Mouse (Mus musculus): Measurements from ENCODE around the gene Gm20388. TPM values are rescaled to one million over a fixed set of nuclear protein-coding genes. Genes with fewer than 3 reads are reported as not detected.

Gm20388 gene
- polyA plus RNA-seq, 1 experiment from 2014 or later, result 12.4 TPM

- ATAC-seq, result no peak
- Histone ChIP-seq H3K4me2 (ENCODE audit: low read length) (no peak overlapping the region), H3K9me3 (ENCODE audit: control insufficient read depth, low read length) (no peaks in the 10 kb centered on the region), H3K9ac (ENCODE audit: low read depth, low read length) (no peak overlapping the region), H3K4me1 (ENCODE audit: control insufficient read depth, insufficient read depth, low read depth, low read length) (peaks cover 9% of the 10 kb centered on the region), H3K4me3 (ENCODE audit: low read length) (no peak overlapping the region), H3K27me3 (replicated peaks; ENCODE audit: control insufficient read depth, insufficient read depth, low read length) (no peaks in the 10 kb centered on the region), H3K27ac (ENCODE audit: low read depth, low read length) (no peak overlapping the region), H3K36me3 (ENCODE audit: control insufficient read depth, insufficient read depth, low read length) (no peaks in the 10 kb centered on the region)
- WGBS, result 79% methylated on average over 2 of the region's 2 CpGs
Observed at GRCm38 (mm10) chr8:122945775-122946174, 3035.1 kb downstream of the Gm20388 start.

- H3K9ac ChIP-seq (ENCODE audit: low read depth, low read length), result no peak overlapping the region
- peaks cover 2% of the 10 kb centered on the region for H3K4me1 ChIP-seq (ENCODE audit: control insufficient read depth, insufficient read depth, low read depth, low read length)
- H3K4me2 ChIP-seq (ENCODE audit: low read length), result no peak overlapping the region
- H3K27ac ChIP-seq (ENCODE audit: low read depth, low read length), result no peak overlapping the region
- WGBS, result 81% methylated on average over 5 of the region's 5 CpGs
- H3K9me3 ChIP-seq (ENCODE audit: control insufficient read depth, low read length), result no peaks in the 10 kb centered on the region
- H3K4me3 ChIP-seq (ENCODE audit: low read length), result no peak overlapping the region
- H3K36me3 ChIP-seq (ENCODE audit: control insufficient read depth, insufficient read depth, low read length), result no peaks in the 10 kb centered on the region
- H3K27me3 ChIP-seq (replicated peaks; ENCODE audit: control insufficient read depth, insufficient read depth, low read length), result no peaks in the 10 kb centered on the region
- ATAC-seq, result no peak
Observed at GRCm38 (mm10) chr8:122949701-122950100, 3039.1 kb downstream of the Gm20388 start.

GRCm38 (mm10) chr8:122951456-122951855, 3040.8 kb downstream of the Gm20388 start:
- WGBS, result 88% methylated on average over 5 of the region's 5 CpGs
- no peak for ATAC-seq
- H3K27ac ChIP-seq (ENCODE audit: low read depth, low read length), result no peak overlapping the region
- no peak overlapping the region for H3K4me3 ChIP-seq (ENCODE audit: low read length)
- H3K9me3 ChIP-seq (ENCODE audit: control insufficient read depth, low read length), result no peaks in the 10 kb centered on the region
- H3K36me3 ChIP-seq (ENCODE audit: control insufficient read depth, insufficient read depth, low read length), result no peaks in the 10 kb centered on the region
- peaks cover 2% of the 10 kb centered on the region for H3K4me1 ChIP-seq (ENCODE audit: control insufficient read depth, insufficient read depth, low read depth, low read length)
- no peak overlapping the region for H3K9ac ChIP-seq (ENCODE audit: low read depth, low read length)
- no peaks in the 10 kb centered on the region for H3K27me3 ChIP-seq (replicated peaks; ENCODE audit: control insufficient read depth, insufficient read depth, low read length)
- no peak overlapping the region for H3K4me2 ChIP-seq (ENCODE audit: low read length)

- WGBS, result 90% methylated on average over 6 of the region's 6 CpGs
- Histone ChIP-seq H3K27me3 (replicated peaks; ENCODE audit: control insufficient read depth, insufficient read depth, low read length) (no peaks in the 10 kb centered on the region), H3K9ac (ENCODE audit: low read depth, low read length) (no peak overlapping the region), H3K4me2 (ENCODE audit: low read length) (no peak overlapping the region), H3K4me1 (ENCODE audit: control insufficient read depth, insufficient read depth, low read depth, low read length) (peaks cover 2% of the 10 kb centered on the region), H3K9me3 (ENCODE audit: control insufficient read depth, low read length) (no peaks in the 10 kb centered on the region), H3K4me3 (ENCODE audit: low read length) (no peak overlapping the region), H3K36me3 (ENCODE audit: control insufficient read depth, insufficient read depth, low read length) (no peaks in the 10 kb centered on the region), H3K27ac (ENCODE audit: low read depth, low read length) (no peak overlapping the region)
- ATAC-seq, result no peak
Observed at GRCm38 (mm10) chr8:122953028-122953427, 3042.4 kb downstream of the Gm20388 start.

GRCm38 (mm10) chr8:122954090-122954799, 3043.6 kb downstream of the Gm20388 start:
- H3K4me3 ChIP-seq (ENCODE audit: low read length), result no peak overlapping the region
- no peaks in the 10 kb centered on the region for H3K9me3 ChIP-seq (ENCODE audit: control insufficient read depth, low read length)
- H3K36me3 ChIP-seq (ENCODE audit: control insufficient read depth, insufficient read depth, low read length), result no peaks in the 10 kb centered on the region
- peaks cover 2% of the 10 kb centered on the region for H3K4me1 ChIP-seq (ENCODE audit: control insufficient read depth, insufficient read depth, low read depth, low read length)
- H3K4me2 ChIP-seq (ENCODE audit: low read length), result no peak overlapping the region
- no peak overlapping the region for H3K9ac ChIP-seq (ENCODE audit: low read depth, low read length)
- whole genome bisulfite sequencing, result 83% methylated on average over 3 of the region's 3 CpGs
- ATAC-seq, result no peak
- no peak overlapping the region for H3K27ac ChIP-seq (ENCODE audit: low read depth, low read length)
- no peaks in the 10 kb centered on the region for H3K27me3 ChIP-seq (replicated peaks; ENCODE audit: control insufficient read depth, insufficient read depth, low read length)

GRCm38 (mm10) chr8:122955195-122955594, 3044.6 kb downstream of the Gm20388 start:
- Histone ChIP-seq H3K36me3 (ENCODE audit: control insufficient read depth, insufficient read depth, low read length) (no peaks in the 10 kb centered on the region), H3K4me1 (ENCODE audit: control insufficient read depth, insufficient read depth, low read depth, low read length) (no peaks in the 10 kb centered on the region), H3K4me2 (ENCODE audit: low read length) (no peak overlapping the region), H3K9ac (ENCODE audit: low read depth, low read length) (no peak overlapping the region), H3K27ac (ENCODE audit: low read depth, low read length) (no peak overlapping the region), H3K4me3 (ENCODE audit: low read length) (no peak overlapping the region), H3K27me3 (replicated peaks; ENCODE audit: control insufficient read depth, insufficient read depth, low read length) (no peaks in the 10 kb centered on the region), H3K9me3 (ENCODE audit: control insufficient read depth, low read length) (no peaks in the 10 kb centered on the region)
- no peak for ATAC-seq

- H3K27ac ChIP-seq (ENCODE audit: low read depth, low read length), result no peak overlapping the region
- no peaks in the 10 kb centered on the region for H3K27me3 ChIP-seq (replicated peaks; ENCODE audit: control insufficient read depth, insufficient read depth, low read length)
Observed at GRCm38 (mm10) chr8:122955997-122956396, 3045.4 kb downstream of the Gm20388 start.

GRCm38 (mm10) chr8:122960323-122960722, 3049.7 kb downstream of the Gm20388 start:
- Histone ChIP-seq H3K4me1 (ENCODE audit: control insufficient read depth, insufficient read depth, low read depth, low read length) (peaks cover 3% of the 10 kb centered on the region; the same call in 1 of the 2 replicates), H3K4me2 (ENCODE audit: low read length) (no peak overlapping the region), H3K4me3 (ENCODE audit: low read length) (no peak overlapping the region), H3K27ac (ENCODE audit: low read depth, low read length) (no peak overlapping the region), H3K27me3 (replicated peaks; ENCODE audit: control insufficient read depth, insufficient read depth, low read length) (no peaks in the 10 kb centered on the region), H3K36me3 (ENCODE audit: control insufficient read depth, insufficient read depth, low read length) (no peaks in the 10 kb centered on the region), H3K9ac (ENCODE audit: low read depth, low read length) (no peak overlapping the region), H3K9me3 (ENCODE audit: control insufficient read depth, low read length) (no peaks in the 10 kb centered on the region)
- 92% methylated on average over 5 of the region's 5 CpGs for WGBS
- ATAC-seq, result no peak

More at GRCm38 (mm10) chr8:122955997-122956396, 3045.4 kb downstream of the Gm20388 start:
- H3K36me3 ChIP-seq (ENCODE audit: control insufficient read depth, insufficient read depth, low read length), result no peaks in the 10 kb centered on the region
- no peak overlapping the region for H3K4me3 ChIP-seq (ENCODE audit: low read length)
- no peak for ATAC-seq
- H3K4me2 ChIP-seq (ENCODE audit: low read length), result no peak overlapping the region
- 93% methylated on average over 3 of the region's 3 CpGs for WGBS
- no peak overlapping the region for H3K9ac ChIP-seq (ENCODE audit: low read depth, low read length)
- H3K9me3 ChIP-seq (ENCODE audit: control insufficient read depth, low read length), result no peaks in the 10 kb centered on the region
- H3K4me1 ChIP-seq (ENCODE audit: control insufficient read depth, insufficient read depth, low read depth, low read length), result no peaks in the 10 kb centered on the region

GRCm38 (mm10) chr8:122960932-122961331, 3050.3 kb downstream of the Gm20388 start:
- H3K27me3 ChIP-seq (replicated peaks; ENCODE audit: control insufficient read depth, insufficient read depth, low read length), result no peaks in the 10 kb centered on the region
- no peak overlapping the region for H3K4me3 ChIP-seq (ENCODE audit: low read length)
- peaks cover 3% of the 10 kb centered on the region; the same call in 1 of the 2 replicates for H3K4me1 ChIP-seq (ENCODE audit: control insufficient read depth, insufficient read depth, low read depth, low read length)
- 17% methylated on average over 1 of the region's 1 CpGs for WGBS
- no peak overlapping the region for H3K9ac ChIP-seq (ENCODE audit: low read depth, low read length)
- H3K36me3 ChIP-seq (ENCODE audit: control insufficient read depth, insufficient read depth, low read length), result no peaks in the 10 kb centered on the region
- no peak for ATAC-seq
- H3K9me3 ChIP-seq (ENCODE audit: control insufficient read depth, low read length), result no peaks in the 10 kb centered on the region
- H3K27ac ChIP-seq (ENCODE audit: low read depth, low read length), result no peak overlapping the region
- H3K4me2 ChIP-seq (ENCODE audit: low read length), result no peak overlapping the region
